In genomic region chr5:34252967-34253519, GRCm38 (mm10) we compare ENCODE assay signal across 14 mouse cellular contexts. TPM values are rescaled to one million over a fixed set of nuclear protein-coding genes. Genes with fewer than 3 reads are reported as not detected.
DNase-seq lines count a peak whose midpoint lies in the region; ATAC-seq and TF ChIP-seq lines count a peak whose summit lies in the region.
"Had no signal": no experiment of that assay in that cellular context is flagged by ENCODE, and none has a peak within 500 bp of the region (broad histone marks: within the 10 kb centered on the region; RNA-seq: fewer than 3 reads in every experiment).

No protein-coding gene starts in this region.

- peaks cover 19% of the 10 kb centered on the region for H3K4me1 ChIP-seq in cortical plate, adult 2 months (ENCODE audit: control insufficient read depth, insufficient read depth, low read length)
- H3K4me1 ChIP-seq in midbrain, embryonic 15.5 days: peaks cover 32% of the 10 kb centered on the region

- no peak overlapping the region for H3K4me2 ChIP-seq in midbrain, embryonic 15.5 days
- H3K4me2 ChIP-seq: kidney, embryonic 15.5 days; lung, embryonic 14.5 days had no signal

- no peak for TF ChIP-seq CTCF in cortical plate, adult 2 months (IDR thresholded peaks at IDR 0.05; ENCODE audit: extremely low read depth, insufficient read depth, low read length)

- no peaks in the 10 kb centered on the region for H3K27me3 ChIP-seq in midbrain, embryonic 15.5 days (replicated peaks)
- H3K27me3 ChIP-seq: kidney, embryonic 15.5 days had no signal

- no peak for ATAC-seq in midbrain, embryonic 15.5 days (replicated peaks)

- no peak overlapping the region for H3K9ac ChIP-seq in midbrain, embryonic 15.5 days
- H3K9ac ChIP-seq: kidney, embryonic 15.5 days; lung, embryonic 14.5 days had no signal

- H3K36me3 ChIP-seq in midbrain, embryonic 15.5 days (replicated peaks): no peaks in the 10 kb centered on the region
- H3K36me3 ChIP-seq: kidney, embryonic 15.5 days had no signal

- peak; percentile 40 to 74 for DNase-seq in adrenal gland, adult (ENCODE audit: inconsistent age in 2 of 2, low spot score in 1 of 2)
- no peak for DNase-seq in adrenal gland, adult 8-10 months
- DNase-seq in kidney, postnatal 4 days: peak; percentile 17 to 30
- no peak for DNase-seq in kidney, adult 8-10 months
- no peak for DNase-seq in urinary bladder, postnatal 14 days (ENCODE audit: low spot score)
- DNase-seq in lung, postnatal 10 days: no peak
- DNase-seq: cerebellum, postnatal 36 days had no signal

- no peaks in the 10 kb centered on the region for H3K9me3 ChIP-seq in midbrain, embryonic 15.5 days
- H3K9me3 ChIP-seq: kidney, embryonic 15.5 days had no signal

- no peak overlapping the region for H3K4me3 ChIP-seq in cortical plate, adult 2 months (ENCODE audit: insufficient read depth, low read length)
- H3K4me3 ChIP-seq in midbrain, embryonic 15.5 days: no peak overlapping the region
- H3K4me3 ChIP-seq: kidney, embryonic 15.5 days had no signal

- no peak for TF ChIP-seq POLR2A in cortical plate, adult 2 months (IDR thresholded peaks at IDR 0.05; ENCODE audit: extremely low read depth, insufficient read depth, low read length)

- 49% methylated on average over 4 of the region's 4 CpGs for WGBS in midbrain, embryonic 15.5 days

- peak overlapping the region; percentile 6 for H3K27ac ChIP-seq in cortical plate, adult 2 months (ENCODE audit: insufficient read depth, low read length)
- H3K27ac ChIP-seq in midbrain, embryonic 15.5 days: peak overlapping the region; percentile 39
- H3K27ac ChIP-seq: kidney, embryonic 15.5 days had no signal

RNA-seq across cellular contexts. Expression of gene Zfyve28, which starts 35.2 kb away (rescaled TPM):
- 1 to 10 TPM in 2 of 4 experiments, under 1 TPM in 2; 0.52 to 2.1 (median 1.1) TPM for total RNA-seq in adrenal gland, adult 8-10 months (2022)
- 42.2 and 43.0 TPM in 2 replicates for polyA plus RNA-seq in cortical plate, adult 2 months (2012; rRNA removed)
- 4.7 and 6.1 TPM in 2 replicates for polyA plus RNA-seq in midbrain, embryonic 15.5 days (2015; fragmentation: Nextera tagmentation; extraction: Ambion mirVana)

RNA-seq across cellular contexts. Expression of gene Cfap99, which starts 35.4 kb away (rescaled TPM):
- total RNA-seq in adrenal gland, adult 8-10 months (2022): under 1 TPM in 1 of 4 experiments, not detected in 3; 0.19 TPM
- polyA plus RNA-seq in cortical plate, adult 2 months (2012; rRNA removed): 0.38 and 0.46 TPM in 2 replicates
- 0.10 and 0.28 TPM in 2 replicates for polyA plus RNA-seq in midbrain, embryonic 15.5 days (2015; fragmentation: Nextera tagmentation; extraction: Ambion mirVana)
- total RNA-seq: gastrocnemius, adult 8-10 months; heart, postnatal 10 days had no signal
- polyA plus RNA-seq: kidney, embryonic 15.5 days; lung, embryonic 14.5 days; small intestine, adult 2 months had no signal

Comparison
In these comparisons a context has a peak if more than half of its experiments do, and no peak if none do; other contexts are left out.
1. DNase-seq: peak in adrenal gland, adult (2 of 2) and kidney, postnatal 4 days (2 of 2); none in adrenal gland, adult 8-10 months (single experiment), kidney, adult 8-10 months (0 of 2), urinary bladder, postnatal 14 days (single experiment) and lung, postnatal 10 days (single experiment).